Comparison of ENCODE assay signal across 20 mouse cellular contexts in genomic region chr2:164544454-164545097, GRCm38 (mm10). TPM values are rescaled to one million over a fixed set of nuclear protein-coding genes. Genes with fewer than 3 reads are reported as not detected.
A peak's percentile ranks its signal among the peaks of the same experiment; 100 is the strongest.
DNase-seq lines count a peak whose midpoint lies in the region; ATAC-seq and TF ChIP-seq lines count a peak whose summit lies in the region.
"Had no signal": no experiment of that assay in that cellular context is flagged by ENCODE, and none has a peak within 500 bp of the region (broad histone marks: within the 10 kb centered on the region; RNA-seq: fewer than 3 reads in every experiment).

No protein-coding gene starts in this region.

- no peak overlapping the region for H3K9ac ChIP-seq in kidney, embryonic 16.5 days (replicated peaks; ENCODE audit: low read length)
- H3K9ac ChIP-seq: embryonic facial prominence, embryonic 12.5 days; heart, embryonic 13.5 days had no signal

- peak overlapping the region; percentile 76 for H3K27ac ChIP-seq in kidney, embryonic 16.5 days (ENCODE audit: low read length)
- H3K27ac ChIP-seq in thymus, adult 2 months (ENCODE audit: control insufficient read depth, insufficient read depth, low read length): no peak overlapping the region
- H3K27ac ChIP-seq: embryonic facial prominence, embryonic 12.5 days; forebrain, embryonic 10.5 days; heart, embryonic 13.5 days; macrophage had no signal

- no peak overlapping the region for H3K4me3 ChIP-seq in kidney, embryonic 16.5 days (ENCODE audit: low read length)
- H3K4me3 ChIP-seq in thymus, adult 2 months (ENCODE audit: control insufficient read depth, insufficient read depth, low read length): no peak overlapping the region
- H3K4me3 ChIP-seq: embryonic facial prominence, embryonic 12.5 days; forebrain, embryonic 10.5 days; heart, embryonic 13.5 days had no signal

- H3K4me1 ChIP-seq in kidney, embryonic 16.5 days (ENCODE audit: insufficient read depth, low read length): peaks cover 8% of the 10 kb centered on the region; the same call in 1 of the 2 replicates
- peaks cover 6% of the 10 kb centered on the region for H3K4me1 ChIP-seq in thymus, adult 2 months (replicated peaks; ENCODE audit: control insufficient read depth, insufficient read depth, low read length)
- H3K4me1 ChIP-seq: heart, embryonic 13.5 days had no signal

- no peaks in the 10 kb centered on the region for H3K9me3 ChIP-seq in kidney, embryonic 16.5 days (ENCODE audit: low read length)
- H3K9me3 ChIP-seq: embryonic facial prominence, embryonic 12.5 days; forebrain, embryonic 10.5 days had no signal

- no peak overlapping the region for H3K4me2 ChIP-seq in kidney, embryonic 16.5 days (replicated peaks; ENCODE audit: low read depth, low read length)
- H3K4me2 ChIP-seq: embryonic facial prominence, embryonic 12.5 days; heart, embryonic 13.5 days had no signal

- no peak for TF ChIP-seq CTCF in thymus, adult 2 months (IDR thresholded peaks at IDR 0.05; ENCODE audit: borderline replicate concordance, control insufficient read depth, extremely low read depth, insufficient read depth, low read length, poor library complexity)

- no peak for TF ChIP-seq POLR2A in thymus, adult 2 months (IDR thresholded peaks at IDR 0.05; ENCODE audit: control insufficient read depth, extremely low read depth, insufficient read depth, low read length, poor library complexity)

- no peaks in the 10 kb centered on the region for H3K27me3 ChIP-seq in kidney, embryonic 16.5 days (ENCODE audit: insufficient read depth, low read length)
- no peaks in the 10 kb centered on the region for H3K27me3 ChIP-seq in thymus, adult 2 months (ENCODE audit: control insufficient read depth, insufficient read depth, low read length)
- H3K27me3 ChIP-seq: embryonic facial prominence, embryonic 12.5 days had no signal

- no peaks in the 10 kb centered on the region for H3K36me3 ChIP-seq in kidney, embryonic 16.5 days (ENCODE audit: insufficient read depth, low read length)
- H3K36me3 ChIP-seq in thymus, adult 2 months (ENCODE audit: control insufficient read depth, insufficient read depth, low read length): no peaks in the 10 kb centered on the region
- H3K36me3 ChIP-seq: embryonic facial prominence, embryonic 12.5 days; forebrain, embryonic 10.5 days; heart, embryonic 13.5 days had no signal

- WGBS in kidney, embryonic 16.5 days: 31% methylated on average over 5 of the region's 5 CpGs
- under 1% methylated on average over 5 of the region's 5 CpGs for WGBS in thymus, adult 2 months

- ATAC-seq in kidney, embryonic 16.5 days (ENCODE audit: low FRiP score, low TSS enrichment): no peak
- peak; percentile 92 for ATAC-seq in CD4-positive, CD25-positive, alpha-beta regulatory T cell, adult 4 months
- ATAC-seq in inflammation-experienced regulatory T-cells, adult 6 months: peak; percentile 86
- ATAC-seq: midbrain, embryonic 16.5 days had no signal

- DNase-seq in kidney, postnatal 14 days: no peak
- peak; percentile 53 to 77 for DNase-seq in natural killer cell, adult 2 months (ENCODE audit: low spot score in 2 of 2)
- no peak for DNase-seq in neural tube, embryonic 10.5 days (ENCODE audit: extremely low spot score, low spot score)
- DNase-seq in B cell, adult 2 months: no peak
- no peak for DNase-seq in thymus, adult 2 months
- DNase-seq: cerebellum, postnatal 25 days; gastrocnemius, postnatal 25 days; heart, postnatal 4 days; retina, postnatal 1 day; thymus, postnatal 25 days had no signal

RNA-seq across cellular contexts. Expression of gene Wfdc2, which starts 17.6 kb away (rescaled TPM):
- 399 and 441 TPM in 2 replicates for polyA plus RNA-seq in kidney, embryonic 16.5 days (2015; fragmentation: Nextera tagmentation; extraction: Ambion mirVana)
- 1 to 10 TPM; 2.2 to 3.0 TPM for polyA plus RNA-seq in CD4-positive, CD25-positive, alpha-beta regulatory T cell, adult 4 months (2017; shearing (Covaris generic))
- not detected for polyA plus RNA-seq in inflammation-experienced regulatory T-cells, adult 6 months (2017; shearing (Covaris generic))
- 20.5 and 28.7 TPM in 2 replicates for polyA plus RNA-seq in thymus, adult 2 months (2012; rRNA removed)
- polyA plus RNA-seq: macrophage had no signal

RNA-seq across cellular contexts. Expression of gene Spint3, which starts 28.7 kb away (rescaled TPM):
- not detected in 2 replicates for polyA plus RNA-seq in kidney, embryonic 16.5 days (2015; fragmentation: Nextera tagmentation; extraction: Ambion mirVana)
- not detected for polyA plus RNA-seq in CD4-positive, CD25-positive, alpha-beta regulatory T cell, adult 4 months (2017; shearing (Covaris generic))
- not detected for polyA plus RNA-seq in inflammation-experienced regulatory T-cells, adult 6 months (2017; shearing (Covaris generic))
- not detected in 2 replicates for polyA plus RNA-seq in thymus, adult 2 months (2012; rRNA removed)
- polyA plus RNA-seq: embryonic facial prominence, embryonic 12.5 days; forebrain, embryonic 10.5 days; heart, embryonic 13.5 days; liver, adult 2 months; macrophage; midbrain, embryonic 16.5 days; neural tube, embryonic 14.5 days had no signal

RNA-seq across cellular contexts. Expression of gene Wfdc6a, which starts 40.7 kb away (rescaled TPM):
- polyA plus RNA-seq in kidney, embryonic 16.5 days (2015; fragmentation: Nextera tagmentation; extraction: Ambion mirVana): not detected in 2 replicates
- polyA plus RNA-seq in CD4-positive, CD25-positive, alpha-beta regulatory T cell, adult 4 months (2017; shearing (Covaris generic)): not detected
- not detected for polyA plus RNA-seq in inflammation-experienced regulatory T-cells, adult 6 months (2017; shearing (Covaris generic))
- not detected in 2 replicates for polyA plus RNA-seq in thymus, adult 2 months (2012; rRNA removed)
- polyA plus RNA-seq: embryonic facial prominence, embryonic 12.5 days; forebrain, embryonic 10.5 days; macrophage; midbrain, embryonic 16.5 days; neural tube, embryonic 14.5 days had no signal

RNA-seq across cellular contexts. Expression of gene Pigt, which starts 47.3 kb away (rescaled TPM):
- polyA plus RNA-seq in kidney, embryonic 16.5 days (2015; fragmentation: Nextera tagmentation; extraction: Ambion mirVana): 70.7 and 75.8 TPM in 2 replicates
- 10 to 100 TPM; 17.0 to 27.0 TPM for polyA plus RNA-seq in CD4-positive, CD25-positive, alpha-beta regulatory T cell, adult 4 months (2017; shearing (Covaris generic))
- polyA plus RNA-seq in inflammation-experienced regulatory T-cells, adult 6 months (2017; shearing (Covaris generic)): 10 to 100 TPM; 13.6 to 36.2 (median 30.9) TPM
- polyA plus RNA-seq in thymus, adult 2 months (2012; rRNA removed): 146 and 202 TPM in 2 replicates

RNA-seq across cellular contexts. Expression of gene Eppin, which starts 48.8 kb away (rescaled TPM):
- polyA plus RNA-seq in kidney, embryonic 16.5 days (2015; fragmentation: Nextera tagmentation; extraction: Ambion mirVana): not detected in 2 replicates
- polyA plus RNA-seq in CD4-positive, CD25-positive, alpha-beta regulatory T cell, adult 4 months (2017; shearing (Covaris generic)): not detected
- polyA plus RNA-seq in inflammation-experienced regulatory T-cells, adult 6 months (2017; shearing (Covaris generic)): not detected
- not detected in 2 replicates for polyA plus RNA-seq in thymus, adult 2 months (2012; rRNA removed)
- polyA plus RNA-seq: embryonic facial prominence, embryonic 12.5 days; forebrain, embryonic 10.5 days; heart, embryonic 13.5 days; liver, adult 2 months; macrophage; midbrain, embryonic 16.5 days; neural tube, embryonic 14.5 days had no signal

Comparison
In these comparisons a context has a peak if more than half of its experiments do, and no peak if none do; other contexts are left out.
1. DNase-seq: peak in natural killer cell, adult 2 months (2 of 2); none in kidney, postnatal 14 days (single experiment), neural tube, embryonic 10.5 days (single experiment), B cell, adult 2 months (0 of 2) and thymus, adult 2 months (single experiment).
2. RNA of gene Wfdc2, which starts 17.6 kb away (polyA plus RNA-seq): 399 to 441 TPM in kidney, embryonic 16.5 days; 20.5 to 28.7 TPM in thymus, adult 2 months, 2.2 to 3.0 TPM in CD4-positive, CD25-positive, alpha-beta regulatory T cell, adult 4 months and not detected in inflammation-experienced regulatory T-cells, adult 6 months; every median in the first group is over 10 times any median in the second.